In genomic region chrX:49797213-49798019, GRCm38 (mm10) we compare ENCODE assay signal across 8 mouse cellular contexts. TPM values are rescaled to one million over a fixed set of nuclear protein-coding genes. Genes with fewer than 3 reads are reported as not detected.
DNase-seq lines count a peak whose midpoint lies in the region; ATAC-seq and TF ChIP-seq lines count a peak whose summit lies in the region.

Gene Igsf1, minus strand, starts transcription at chrX:49797749.

- ATAC-seq in forebrain, postnatal 0 days: peak; percentile 92
- ATAC-seq in hindbrain, postnatal 0 days: peak; percentile 96
- peak; percentile 81 for ATAC-seq in limb, embryonic 14.5 days (ENCODE audit: low FRiP score, low read depth)
- peak; percentile 97 for ATAC-seq in midbrain, embryonic 15.5 days (replicated peaks)
- no peak for ATAC-seq in megakaryocyte progenitor cell, adult 5-6 weeks (replicated peaks; ENCODE audit: poor library complexity)

- peak within 1 kb of the TSS; percentile 35 for H3K9ac ChIP-seq in forebrain, postnatal 0 days
- H3K9ac ChIP-seq in hindbrain, postnatal 0 days (replicated peaks; ENCODE audit: low read length): 0 out of 2 replicates have a peak within 1 kb of the TSS, but pooled peaks have one; percentile 40
- 0 out of 2 replicates have a peak within 1 kb of the TSS, but pooled peaks have one; percentile 25 for H3K9ac ChIP-seq in limb, embryonic 14.5 days (ENCODE audit: low read depth, low read length, severe bottlenecking)
- H3K9ac ChIP-seq in midbrain, embryonic 15.5 days: 0 out of 2 replicates have a peak within 1 kb of the TSS, but pooled peaks have one; percentile 27

- peak within 1 kb of the TSS; percentile 33 for H3K4me3 ChIP-seq in forebrain, postnatal 0 days (ENCODE audit: low read depth, low read length)
- H3K4me3 ChIP-seq in hindbrain, postnatal 0 days (ENCODE audit: low read length): peak within 1 kb of the TSS; percentile 38
- peak within 1 kb of the TSS; percentile 26 for H3K4me3 ChIP-seq in limb, embryonic 14.5 days (replicated peaks; ENCODE audit: low read length)
- H3K4me3 ChIP-seq in midbrain, embryonic 15.5 days: peak within 1 kb of the TSS; percentile 40

- 26% methylated on average over 27 of the region's 28 CpGs for WGBS in forebrain, postnatal 0 days
- WGBS in hindbrain, postnatal 0 days: 35% methylated on average over 26 of the region's 28 CpGs
- 32% methylated on average over 25 of the region's 28 CpGs for WGBS in limb, embryonic 14.5 days
- 27% methylated on average over 28 of the region's 28 CpGs for WGBS in midbrain, embryonic 15.5 days

- DNase-seq in urinary bladder, postnatal 14 days (ENCODE audit: low spot score): peak; percentile 2
- no peak for DNase-seq in urinary bladder, postnatal 36 days (ENCODE audit: low spot score in 2 of 2)
- DNase-seq in forebrain, postnatal 0 days: peak; percentile 40
- peak; percentile 74 for DNase-seq in hindbrain, postnatal 0 days (ENCODE audit: low spot score)
- peak; percentile 33 for DNase-seq in limb, embryonic 14.5 days (ENCODE audit: low spot score)
- DNase-seq in yolk sac, embryonic 10.5 days (ENCODE audit: low spot score): peak; percentile 30

- peak within 1 kb of the TSS; percentile 52 for H3K4me2 ChIP-seq in forebrain, postnatal 0 days (ENCODE audit: low read depth)
- peak within 1 kb of the TSS; percentile 56 for H3K4me2 ChIP-seq in hindbrain, postnatal 0 days (ENCODE audit: low read depth, low read length)
- H3K4me2 ChIP-seq in limb, embryonic 14.5 days (replicated peaks; ENCODE audit: low read depth, low read length, severe bottlenecking): peak within 1 kb of the TSS; percentile 45
- H3K4me2 ChIP-seq in midbrain, embryonic 15.5 days: peak within 1 kb of the TSS; percentile 56

- TF ChIP-seq CTCF in forebrain, postnatal 0 days (IDR thresholded peaks at IDR 0.05; ENCODE audit: low read depth): 0 out of 2 replicates have a peak, but pooled peaks have one; percentile 9
- 0 out of 2 replicates have a peak, but pooled peaks have one; percentile 17 for TF ChIP-seq CTCF in hindbrain, postnatal 0 days (IDR thresholded peaks at IDR 0.05; ENCODE audit: low read depth)

- H3K27me3 ChIP-seq in forebrain, postnatal 0 days (ENCODE audit: insufficient read depth, low read length): no peaks in the 10 kb centered on the region
- no peaks in the 10 kb centered on the region for H3K27me3 ChIP-seq in hindbrain, postnatal 0 days (ENCODE audit: insufficient read depth, low read length)
- no peaks in the 10 kb centered on the region for H3K27me3 ChIP-seq in limb, embryonic 14.5 days (ENCODE audit: control insufficient read depth, insufficient read depth, low read length)
- H3K27me3 ChIP-seq in midbrain, embryonic 15.5 days (replicated peaks): no peaks in the 10 kb centered on the region

- H3K9me3 ChIP-seq in forebrain, postnatal 0 days (ENCODE audit: low read length): no peaks in the 10 kb centered on the region
- 0 out of 2 replicates have a peak, but pooled peaks cover 2% of the 10 kb centered on the region for H3K9me3 ChIP-seq in hindbrain, postnatal 0 days (ENCODE audit: low read length)
- H3K9me3 ChIP-seq in limb, embryonic 14.5 days (ENCODE audit: control insufficient read depth, low read length): no peaks in the 10 kb centered on the region
- H3K9me3 ChIP-seq in midbrain, embryonic 15.5 days: no peaks in the 10 kb centered on the region

- H3K27ac ChIP-seq in forebrain, postnatal 0 days (ENCODE audit: low read depth, low read length): no peak within 1 kb of the TSS
- H3K27ac ChIP-seq in hindbrain, postnatal 0 days: 0 out of 2 replicates have a peak within 1 kb of the TSS, but pooled peaks have one; percentile 0
- no peak within 1 kb of the TSS for H3K27ac ChIP-seq in limb, embryonic 14.5 days (replicated peaks; ENCODE audit: low read depth, low read length)
- H3K27ac ChIP-seq in midbrain, embryonic 15.5 days: no peak within 1 kb of the TSS

- no peaks in the 10 kb centered on the region for H3K4me1 ChIP-seq in forebrain, postnatal 0 days (ENCODE audit: insufficient read depth)
- no peaks in the 10 kb centered on the region for H3K4me1 ChIP-seq in hindbrain, postnatal 0 days (ENCODE audit: insufficient read depth, low read length)
- no peaks in the 10 kb centered on the region for H3K4me1 ChIP-seq in limb, embryonic 14.5 days (ENCODE audit: control insufficient read depth, insufficient read depth, low read length)
- no peaks in the 10 kb centered on the region for H3K4me1 ChIP-seq in midbrain, embryonic 15.5 days

- no peak for TF ChIP-seq POLR2A in limb, embryonic 14.5 days (IDR thresholded peaks at IDR 0.05; ENCODE audit: borderline replicate concordance, extremely low read depth, insufficient read depth, insufficient read length)

- H3K36me3 ChIP-seq in forebrain, postnatal 0 days (ENCODE audit: insufficient read depth): no peaks in the 10 kb centered on the region
- no peaks in the 10 kb centered on the region for H3K36me3 ChIP-seq in hindbrain, postnatal 0 days (ENCODE audit: insufficient read depth, low read length)
- no peaks in the 10 kb centered on the region for H3K36me3 ChIP-seq in limb, embryonic 14.5 days (ENCODE audit: control insufficient read depth, insufficient read depth, low read length)
- no peaks in the 10 kb centered on the region for H3K36me3 ChIP-seq in midbrain, embryonic 15.5 days (replicated peaks)

RNA-seq across cellular contexts. Expression of gene Igsf1, which starts in this region (rescaled TPM):
- 12.1 and 19.2 TPM in 2 replicates for total RNA-seq in forebrain, postnatal 0 days (2014; rRNA removed)
- polyA plus RNA-seq in forebrain, postnatal 0 days (2015; fragmentation: Nextera tagmentation; extraction: Ambion mirVana): 7.8 and 11.6 TPM in 2 replicates
- 26.6 and 27.2 TPM in 2 replicates for total RNA-seq in hindbrain, postnatal 0 days (2014; rRNA removed)
- polyA plus RNA-seq in hindbrain, postnatal 0 days (2015; fragmentation: Nextera tagmentation; extraction: Ambion mirVana): 18.1 and 20.3 TPM in 2 replicates
- polyA plus RNA-seq in limb, embryonic 14.5 days (2012; rRNA removed): 1.9 and 2.0 TPM in 2 replicates
- 2.8 and 3.3 TPM in 2 replicates for polyA plus RNA-seq in limb, embryonic 14.5 days (2014; fragmentation: Nextera tagmentation; extraction: Ambion mirVana)
- polyA plus RNA-seq in midbrain, embryonic 15.5 days (2015; fragmentation: Nextera tagmentation; extraction: Ambion mirVana): 11.8 and 14.2 TPM in 2 replicates
- not detected in 2 replicates for total RNA-seq in megakaryocyte progenitor cell, adult 5-6 weeks (2015)
- total RNA-seq in megakaryocyte progenitor cell, adult 5-6 weeks (2017): not detected in 2 replicates

Comparison
In these comparisons a context has a peak if more than half of its experiments do, and no peak if none do; other contexts are left out.
1. RNA of gene Igsf1 (total RNA-seq): 26.6 to 27.2 TPM in hindbrain, postnatal 0 days and 12.1 to 19.2 TPM in forebrain, postnatal 0 days; not detected in megakaryocyte progenitor cell, adult 5-6 weeks; every median in the first group is over 10 times any median in the second.
2. DNase-seq: peak in urinary bladder, postnatal 14 days (single experiment), forebrain, postnatal 0 days (single experiment), hindbrain, postnatal 0 days (single experiment), limb, embryonic 14.5 days (single experiment) and yolk sac, embryonic 10.5 days (single experiment); none in urinary bladder, postnatal 36 days (0 of 2).
3. Peak in every context shown above with its lines, with median percentiles within 50 percentile points of each other: H3K4me2 ChIP-seq, H3K4me3 ChIP-seq and H3K9ac ChIP-seq.